Mouse (Mus musculus): ENCODE measurements around the gene Cntn1. TPM values are rescaled to one million over a fixed set of nuclear protein-coding genes. Genes with fewer than 3 reads are reported as not detected.
"Not testable (repeated sequence)": the region's sequence is repeated elsewhere in the genome, so short reads cannot be mapped to it uniquely, and the experiment has no call there.

Cntn1 gene
- polyA plus RNA-seq, 1 experiment from 2014 or later, result 0.38 TPM

DNA sequence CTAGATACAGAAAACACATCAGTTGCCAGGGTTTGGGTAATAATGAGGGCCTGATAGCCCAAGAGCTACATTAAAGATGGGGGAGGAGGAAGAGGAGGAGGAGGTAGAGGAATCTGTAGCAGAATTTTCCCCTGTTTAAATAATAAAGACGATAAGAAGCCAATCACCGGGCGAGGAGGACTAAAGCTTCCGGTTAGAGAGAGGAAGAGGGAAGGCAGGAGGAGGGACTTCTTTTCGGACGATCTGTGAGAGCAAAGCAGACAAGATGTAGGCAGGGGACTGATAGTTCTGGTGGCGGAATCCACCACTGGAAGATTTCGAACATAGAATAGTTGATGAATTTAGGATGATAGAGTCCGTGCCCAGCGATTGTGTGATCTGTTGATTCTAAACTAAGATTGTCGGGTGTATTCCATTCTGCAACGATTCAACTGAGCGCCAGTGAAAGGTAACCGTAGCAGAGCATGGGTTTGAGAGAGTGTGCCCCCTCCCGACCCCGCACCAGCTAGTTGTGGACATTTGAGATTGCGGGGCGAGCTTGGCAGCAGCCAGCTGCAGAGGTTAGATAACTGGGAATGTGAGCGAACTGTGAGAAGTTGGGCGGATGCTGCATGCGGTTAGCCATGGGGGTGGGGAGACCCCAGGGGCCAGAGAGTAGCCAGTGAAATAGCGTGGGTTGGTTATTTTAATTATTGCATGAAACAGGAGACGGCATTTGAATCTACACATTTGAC is 293.3 kb downstream of the Cntn1 start:
- Histone ChIP-seq H3K4me3 (ENCODE audit: low read depth, low read length) (peak overlapping the region; percentile 8; the same call in 1 of the 2 replicates), H3K27ac (ENCODE audit: low read length) (no peak overlapping the region), H3K36me3 (ENCODE audit: insufficient read depth, low read length) (no peaks in the 10 kb centered on the region), H3K27me3 (replicated peaks; ENCODE audit: insufficient read depth, low read length) (no peaks in the 10 kb centered on the region), H3K4me2 (replicated peaks; ENCODE audit: low read depth, low read length) (no peak overlapping the region), H3K4me1 (ENCODE audit: insufficient read depth, low read depth, low read length) (no peaks in the 10 kb centered on the region), H3K9ac (replicated peaks; ENCODE audit: low read depth) (no peak overlapping the region), H3K9me3 (ENCODE audit: low read length) (no peaks in the 10 kb centered on the region)
- ATAC-seq (0 out of 2 replicates have a peak, but pooled peaks have one; percentile 9), DNase-seq (ENCODE audit: low spot score) (peak; percentile 16)
- TF ChIP-seq CTCF (IDR thresholded peaks at IDR 0.05) (no peak), EP300 (IDR thresholded peaks at IDR 0.05) (no peak)
- WGBS, result 68% methylated on average over 23 of the region's 23 CpGs

DNA sequence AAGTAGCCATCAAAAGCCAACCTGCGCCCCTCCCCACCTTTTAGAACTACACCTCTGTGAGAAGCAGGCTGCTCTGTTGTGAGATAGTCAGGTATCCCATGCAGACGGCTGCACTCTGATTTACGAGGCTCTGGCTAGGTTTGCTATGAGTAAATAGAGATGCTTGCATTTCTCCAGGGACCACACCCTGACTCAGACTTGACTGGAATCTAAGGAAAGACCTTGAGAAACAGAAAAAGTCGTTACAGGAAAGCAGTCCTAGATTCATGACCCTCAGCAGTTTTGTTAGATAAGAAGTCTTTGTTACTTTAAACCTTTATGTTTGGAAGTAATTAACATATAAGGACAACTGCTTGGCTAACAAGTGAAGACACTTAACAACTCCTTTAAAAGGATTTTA is 296.5 kb downstream of the Cntn1 start:
- Histone ChIP-seq H3K4me2 (replicated peaks; ENCODE audit: low read depth, low read length) (no peak overlapping the region), H3K27me3 (replicated peaks; ENCODE audit: insufficient read depth, low read length) (no peaks in the 10 kb centered on the region), H3K9me3 (ENCODE audit: low read length) (no peaks in the 10 kb centered on the region), H3K4me1 (ENCODE audit: insufficient read depth, low read depth, low read length) (no peaks in the 10 kb centered on the region), H3K9ac (replicated peaks; ENCODE audit: low read depth) (no peak overlapping the region), H3K27ac (ENCODE audit: low read length) (no peak overlapping the region), H3K4me3 (ENCODE audit: low read depth, low read length) (no peak overlapping the region), H3K36me3 (ENCODE audit: insufficient read depth, low read length) (no peaks in the 10 kb centered on the region)
- no peak for ATAC-seq
- TF ChIP-seq EP300 (IDR thresholded peaks at IDR 0.05), result no peak
- TF ChIP-seq CTCF (IDR thresholded peaks at IDR 0.05), result no peak
- 43% methylated on average over 4 of the region's 4 CpGs for WGBS
- DNase-seq (ENCODE audit: low spot score), result no peak

DNA sequence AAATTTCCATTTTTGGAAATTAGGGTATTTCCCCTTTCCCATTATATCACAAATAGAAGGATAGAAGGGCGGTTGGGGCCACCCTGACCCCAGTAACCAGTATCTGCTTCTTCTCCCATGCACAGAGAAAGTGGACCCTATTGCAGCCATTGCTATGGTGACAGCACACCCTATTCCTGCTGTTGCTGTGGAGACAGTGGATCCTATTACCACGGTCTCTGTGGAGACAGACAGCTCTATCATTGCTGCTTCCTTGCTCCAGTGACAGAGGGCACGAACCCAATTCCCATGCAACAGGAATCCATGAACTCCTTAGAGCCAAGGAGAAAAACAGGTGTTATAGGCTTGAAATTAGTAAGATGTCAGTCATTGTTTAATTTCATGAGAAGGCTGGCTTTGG is 296.9 kb downstream of the Cntn1 start:
- H3K4me1 ChIP-seq (ENCODE audit: insufficient read depth, low read depth, low read length), result no peaks in the 10 kb centered on the region
- no peak overlapping the region for H3K4me3 ChIP-seq (ENCODE audit: low read depth, low read length)
- no peaks in the 10 kb centered on the region for H3K27me3 ChIP-seq (replicated peaks; ENCODE audit: insufficient read depth, low read length)
- TF ChIP-seq CTCF (IDR thresholded peaks at IDR 0.05) (no peak), EP300 (IDR thresholded peaks at IDR 0.05) (no peak)
- H3K9me3 ChIP-seq (ENCODE audit: low read length), result no peaks in the 10 kb centered on the region
- no peak overlapping the region for H3K4me2 ChIP-seq (replicated peaks; ENCODE audit: low read depth, low read length)
- H3K9ac ChIP-seq (replicated peaks; ENCODE audit: low read depth), result no peak overlapping the region
- H3K27ac ChIP-seq (ENCODE audit: low read length), result no peak overlapping the region
- WGBS, result 29% methylated on average over 3 of the region's 3 CpGs
- no peaks in the 10 kb centered on the region for H3K36me3 ChIP-seq (ENCODE audit: insufficient read depth, low read length)
- DNase-seq (ENCODE audit: low spot score) (no peak), ATAC-seq (no peak)

- not testable (repeated sequence) for H3K9ac ChIP-seq (replicated peaks; ENCODE audit: low read depth); DNase-seq (ENCODE audit: low spot score); H3K27me3 ChIP-seq (replicated peaks; ENCODE audit: insufficient read depth, low read length); H3K27ac ChIP-seq (ENCODE audit: low read length); H3K4me1 ChIP-seq (ENCODE audit: insufficient read depth, low read depth, low read length); H3K4me2 ChIP-seq (replicated peaks; ENCODE audit: low read depth, low read length); H3K36me3 ChIP-seq (ENCODE audit: insufficient read depth, low read length); ATAC-seq; H3K9me3 ChIP-seq (ENCODE audit: low read length); H3K4me3 ChIP-seq (ENCODE audit: low read depth, low read length)
Measured at GRCm38 (mm10) chr15:92348453-92348852, 297.5 kb downstream of the Cntn1 start.

DNA sequence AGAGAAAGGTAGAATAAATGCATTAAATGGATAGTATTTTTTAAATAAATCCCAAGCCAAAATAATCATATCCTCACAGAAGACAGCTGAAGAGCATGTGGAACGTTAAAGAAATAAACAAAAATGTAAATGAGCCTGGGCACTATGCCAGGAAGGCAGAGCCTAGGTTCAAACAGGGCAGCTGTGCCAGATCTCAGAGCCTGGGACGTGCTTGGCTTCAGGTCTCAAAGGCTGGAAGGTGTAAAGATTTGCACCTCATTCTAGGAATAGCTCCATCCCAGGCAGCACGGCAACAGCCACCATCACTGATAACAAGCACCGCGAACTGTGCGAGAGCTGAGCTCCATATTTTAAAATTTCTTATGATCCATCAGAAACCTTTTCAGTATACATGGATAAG is 313.2 kb downstream of the Cntn1 start:
- Histone ChIP-seq H3K36me3 (ENCODE audit: insufficient read depth, low read length) (no peaks in the 10 kb centered on the region), H3K4me3 (ENCODE audit: low read depth, low read length) (no peak overlapping the region), H3K9ac (replicated peaks; ENCODE audit: low read depth) (no peak overlapping the region), H3K27ac (ENCODE audit: low read length) (no peak overlapping the region), H3K4me1 (ENCODE audit: insufficient read depth, low read depth, low read length) (no peaks in the 10 kb centered on the region), H3K9me3 (ENCODE audit: low read length) (no peaks in the 10 kb centered on the region), H3K4me2 (replicated peaks; ENCODE audit: low read depth, low read length) (no peak overlapping the region), H3K27me3 (replicated peaks; ENCODE audit: insufficient read depth, low read length) (no peaks in the 10 kb centered on the region)
- DNase-seq (ENCODE audit: low spot score) (peak; percentile 5), ATAC-seq (no peak)
- 24% methylated on average over 6 of the region's 6 CpGs for WGBS
- TF ChIP-seq CTCF (IDR thresholded peaks at IDR 0.05) (no peak), EP300 (IDR thresholded peaks at IDR 0.05) (no peak)

- no peak overlapping the region for H3K4me2 ChIP-seq (replicated peaks; ENCODE audit: low read depth, low read length)
- H3K4me1 ChIP-seq (ENCODE audit: insufficient read depth, low read depth, low read length), result no peaks in the 10 kb centered on the region
- H3K9me3 ChIP-seq (ENCODE audit: low read length), result no peaks in the 10 kb centered on the region
- DNase-seq (ENCODE audit: low spot score) (no peak), ATAC-seq (no peak)
- H3K27me3 ChIP-seq (replicated peaks; ENCODE audit: insufficient read depth, low read length), result no peaks in the 10 kb centered on the region
- H3K4me3 ChIP-seq (ENCODE audit: low read depth, low read length), result no peak overlapping the region
- TF ChIP-seq EP300 (IDR thresholded peaks at IDR 0.05) (no peak), CTCF (IDR thresholded peaks at IDR 0.05) (no peak)
- no peaks in the 10 kb centered on the region for H3K36me3 ChIP-seq (ENCODE audit: insufficient read depth, low read length)
- no peak overlapping the region for H3K9ac ChIP-seq (replicated peaks; ENCODE audit: low read depth)
- no peak overlapping the region for H3K27ac ChIP-seq (ENCODE audit: low read length)
Measured at GRCm38 (mm10) chr15:92364592-92364991, 313.6 kb downstream of the Cntn1 start.

Other genes with a start within 250 kb of the Cntn1 start
- not detected in 2 replicates for gene Smgc, start 212.9 kb upstream of the Cntn1 start, polyA plus RNA-seq (2015; fragmentation: Nextera tagmentation; extraction: Ambion mirVana)

Measured in lung, postnatal 0 days (tissue).